In genomic region chr9:107583174-107583573, GRCm38 (mm10) we compare ENCODE assay signal across 24 mouse cellular contexts. TPM values are rescaled to one million over a fixed set of nuclear protein-coding genes. Genes with fewer than 3 reads are reported as not detected.
DNase-seq lines count a peak whose midpoint lies in the region; ATAC-seq and TF ChIP-seq lines count a peak whose summit lies in the region.
"Had no signal": no experiment of that assay in that cellular context is flagged by ENCODE, and none has a peak within 500 bp of the region (broad histone marks: within the 10 kb centered on the region; RNA-seq: fewer than 3 reads in every experiment).

No protein-coding gene starts in this region.

- no peak overlapping the region for H3K9ac ChIP-seq in hindbrain, embryonic 14.5 days
- H3K9ac ChIP-seq in liver, embryonic 12.5 days = no peak overlapping the region
- H3K9ac ChIP-seq in liver, embryonic 11.5 days (ENCODE audit: low read depth, low read length) = no peak overlapping the region
- H3K9ac ChIP-seq: forebrain, embryonic 13.5 days; forebrain, postnatal 0 days; heart, embryonic 13.5 days; hindbrain, embryonic 12.5 days had no signal

- peaks cover 87% of the 10 kb centered on the region for H3K4me1 ChIP-seq in erythroblast, embryonic 14.5 days (ENCODE audit: control insufficient read depth)
- peaks cover 65% of the 10 kb centered on the region for H3K4me1 ChIP-seq in hindbrain, embryonic 10.5 days (replicated peaks)
- H3K4me1 ChIP-seq in hindbrain, embryonic 14.5 days (replicated peaks; ENCODE audit: control insufficient read depth, insufficient read depth, low read length) = peaks cover 20% of the 10 kb centered on the region
- peaks cover 72% of the 10 kb centered on the region for H3K4me1 ChIP-seq in liver, embryonic 12.5 days
- peaks cover 27% of the 10 kb centered on the region for H3K4me1 ChIP-seq in liver, embryonic 11.5 days (replicated peaks; ENCODE audit: control insufficient read depth, insufficient read depth, low read length)
- H3K4me1 ChIP-seq in G1E (ENCODE audit: insufficient read depth, low read depth, low read length) = peaks cover 82% of the 10 kb centered on the region

- no peak for TF ChIP-seq CTCF in G1E (IDR thresholded peaks at IDR 0.05; ENCODE audit: low read depth, low read length)

- H3K27me3 ChIP-seq in erythroblast, embryonic 14.5 days (ENCODE audit: control insufficient read depth) = no peaks in the 10 kb centered on the region
- H3K27me3 ChIP-seq in hindbrain, embryonic 10.5 days (ENCODE audit: insufficient read depth, poor library complexity, severe bottlenecking) = no peaks in the 10 kb centered on the region
- H3K27me3 ChIP-seq in hindbrain, embryonic 14.5 days (ENCODE audit: control insufficient read depth, insufficient read depth, low read length) = no peaks in the 10 kb centered on the region
- H3K27me3 ChIP-seq in liver, embryonic 12.5 days (replicated peaks) = no peaks in the 10 kb centered on the region
- no peaks in the 10 kb centered on the region for H3K27me3 ChIP-seq in liver, embryonic 11.5 days (replicated peaks; ENCODE audit: control insufficient read depth, insufficient read depth, low read length)
- no peaks in the 10 kb centered on the region for H3K27me3 ChIP-seq in G1E (ENCODE audit: insufficient read depth, low read length)
- H3K27me3 ChIP-seq: forebrain, embryonic 13.5 days; heart, embryonic 13.5 days; hindbrain, embryonic 12.5 days; Patski had no signal

- 91% methylated on average over 14 of the region's 14 CpGs for WGBS in hindbrain, embryonic 10.5 days
- 92% methylated on average over 14 of the region's 14 CpGs for WGBS in hindbrain, embryonic 14.5 days
- WGBS in liver, embryonic 12.5 days (ENCODE audit: insufficient replicate concordance) = 88% methylated on average over 14 of the region's 14 CpGs
- WGBS in liver, embryonic 11.5 days = 89% methylated on average over 14 of the region's 14 CpGs

- H3K36me3 ChIP-seq in erythroblast, embryonic 14.5 days (ENCODE audit: control insufficient read depth) = peaks cover 59% of the 10 kb centered on the region
- H3K36me3 ChIP-seq in hindbrain, embryonic 10.5 days = peaks cover 19% of the 10 kb centered on the region
- H3K36me3 ChIP-seq in hindbrain, embryonic 14.5 days (replicated peaks; ENCODE audit: control insufficient read depth, insufficient read depth) = no peaks in the 10 kb centered on the region
- H3K36me3 ChIP-seq in liver, embryonic 12.5 days = peaks cover 30% of the 10 kb centered on the region
- peaks cover 7% of the 10 kb centered on the region; the same call in 1 of the 2 replicates for H3K36me3 ChIP-seq in liver, embryonic 11.5 days (ENCODE audit: control insufficient read depth, insufficient read depth, low read length)
- peaks cover 52% of the 10 kb centered on the region for H3K36me3 ChIP-seq in G1E (replicated peaks)

- H3K4me2 ChIP-seq in hindbrain, embryonic 14.5 days (replicated peaks) = no peak overlapping the region
- H3K4me2 ChIP-seq in liver, embryonic 12.5 days = no peak overlapping the region
- no peak overlapping the region for H3K4me2 ChIP-seq in liver, embryonic 11.5 days
- H3K4me2 ChIP-seq: forebrain, embryonic 13.5 days; heart, embryonic 13.5 days; hindbrain, embryonic 12.5 days had no signal

- H3K27ac ChIP-seq in hindbrain, embryonic 10.5 days = 0 out of 2 replicates have a peak overlapping the region, but pooled peaks have one; percentile 3
- H3K27ac ChIP-seq in hindbrain, embryonic 14.5 days = no peak overlapping the region
- H3K27ac ChIP-seq in liver, embryonic 12.5 days = peak overlapping the region; percentile 95
- no peak overlapping the region for H3K27ac ChIP-seq in liver, embryonic 11.5 days (ENCODE audit: low read depth, low read length)
- H3K27ac ChIP-seq: forebrain, embryonic 13.5 days; heart, embryonic 10.5 days; heart, embryonic 13.5 days; hindbrain, embryonic 12.5 days had no signal

- H3K4me3 ChIP-seq in erythroblast, embryonic 14.5 days (replicated peaks) = peak overlapping the region; percentile 1
- no peak overlapping the region; the same call in 1 of the 2 replicates for H3K4me3 ChIP-seq in hindbrain, embryonic 10.5 days
- H3K4me3 ChIP-seq in hindbrain, embryonic 14.5 days (replicated peaks; ENCODE audit: low read length) = no peak overlapping the region
- H3K4me3 ChIP-seq in liver, embryonic 12.5 days = no peak overlapping the region
- no peak overlapping the region for H3K4me3 ChIP-seq in liver, embryonic 11.5 days (ENCODE audit: low read depth, low read length)
- H3K4me3 ChIP-seq in G1E (ENCODE audit: low read depth, low read length) = peak overlapping the region; percentile 83; the same call in 1 of the 2 replicates
- H3K4me3 ChIP-seq: forebrain, embryonic 13.5 days; gastrocnemius, adult 2 months; heart, embryonic 10.5 days; heart, embryonic 13.5 days; hindbrain, embryonic 12.5 days had no signal

- no peak for ATAC-seq in erythroblast, adult 5-6 weeks (replicated peaks; ENCODE audit: low FRiP score, poor library complexity, severe bottlenecking)
- no peak for ATAC-seq in hindbrain, embryonic 14.5 days (ENCODE audit: low FRiP score)
- no peak for ATAC-seq in liver, embryonic 12.5 days
- ATAC-seq in liver, embryonic 11.5 days (replicated peaks; ENCODE audit: low FRiP score) = no peak
- no peak for ATAC-seq in G1E (ENCODE audit: extremely low read depth, insufficient number of reproducible peaks, low FRiP score, poor library complexity, severe bottlenecking)
- ATAC-seq: forebrain, embryonic 13.5 days; forebrain, postnatal 0 days; hindbrain, embryonic 16.5 days; Patski had no signal

- DNase-seq in hindbrain, embryonic 10.5 days (ENCODE audit: low spot score) = no peak
- DNase-seq in hindbrain, embryonic 14.5 days (ENCODE audit: low spot score) = no peak
- DNase-seq in liver, embryonic 11.5 days (ENCODE audit: low spot score) = no peak
- no peak for DNase-seq in G1E (ENCODE audit: low spot score)
- DNase-seq in ovary, postnatal 10 days (ENCODE audit: low spot score) = no peak
- DNase-seq: adrenal gland, postnatal 10 days; adrenal gland, postnatal 36 days; cerebellum, adult 9-10 months; cerebellum, postnatal 14 days; forebrain, postnatal 0 days; gastrocnemius, adult 2 months; gastrocnemius, postnatal 14 days; heart, adult 18-20 months; heart, postnatal 14 days; heart, postnatal 4 days had no signal

- H3K9me3 ChIP-seq in erythroblast, embryonic 14.5 days (ENCODE audit: control insufficient read depth, low read length) = no peaks in the 10 kb centered on the region
- no peaks in the 10 kb centered on the region for H3K9me3 ChIP-seq in hindbrain, embryonic 10.5 days
- H3K9me3 ChIP-seq in hindbrain, embryonic 14.5 days (ENCODE audit: control insufficient read depth, low read length) = no peaks in the 10 kb centered on the region
- H3K9me3 ChIP-seq in liver, embryonic 12.5 days (replicated peaks) = no peaks in the 10 kb centered on the region
- H3K9me3 ChIP-seq in liver, embryonic 11.5 days (ENCODE audit: control insufficient read depth, low read length) = no peaks in the 10 kb centered on the region
- no peaks in the 10 kb centered on the region for H3K9me3 ChIP-seq in G1E (replicated peaks)
- H3K9me3 ChIP-seq: forebrain, embryonic 13.5 days; heart, embryonic 10.5 days; heart, embryonic 13.5 days; hindbrain, embryonic 12.5 days had no signal

RNA-seq across cellular contexts. Expression of gene Hyal3, which starts 2.6 kb away (rescaled TPM):
- 0.34 TPM in 1 of 2 replicates, not detected in the other for polyA plus RNA-seq in erythroblast, embryonic 14.5 days (2012)
- 2.3 and 2.9 TPM in 2 replicates for total RNA-seq in erythroblast, adult 5-6 weeks (2015; ENCODE audit: low replicate concordance)
- total RNA-seq in erythroblast, adult 5-6 weeks (2017; ENCODE audit: low replicate concordance) = 1.1 and 1.4 TPM in 2 replicates
- 0.41 and 0.77 TPM in 2 replicates for polyA plus RNA-seq in hindbrain, embryonic 10.5 days (2016; fragmentation: Nextera tagmentation; extraction: Ambion mirVana)
- polyA plus RNA-seq in hindbrain, embryonic 14.5 days (2014; fragmentation: Nextera tagmentation; extraction: Ambion mirVana) = 0.96 and 1.2 TPM in 2 replicates
- 0.99 and 1.2 TPM in 2 replicates for polyA plus RNA-seq in liver, embryonic 12.5 days (2016; fragmentation: Nextera tagmentation; extraction: Ambion mirVana)
- polyA plus RNA-seq in liver, embryonic 11.5 days (2014; fragmentation: Nextera tagmentation; extraction: Ambion mirVana) = 1.0 and 1.5 TPM in 2 replicates
- total RNA-seq in G1E (2014; fragmentation: Nextera tagmentation) (4.6 and 7.7 TPM in 2 replicates), G1E (2017) (1.1 and 1.4 TPM in 2 replicates)
- polyA plus RNA-seq in G1E (2012) = 0.29 and 0.53 TPM in 2 replicates

RNA-seq across cellular contexts. Expression of gene Ifrd2, which starts 4.3 kb away (rescaled TPM):
- polyA plus RNA-seq in erythroblast, embryonic 14.5 days (2012) = 79.9 and 91.3 TPM in 2 replicates
- total RNA-seq in erythroblast, adult 5-6 weeks (2015; ENCODE audit: low replicate concordance) = 207 and 270 TPM in 2 replicates
- total RNA-seq in erythroblast, adult 5-6 weeks (2017; ENCODE audit: low replicate concordance) = 204 and 217 TPM in 2 replicates
- 41.1 and 54.1 TPM in 2 replicates for polyA plus RNA-seq in hindbrain, embryonic 10.5 days (2016; fragmentation: Nextera tagmentation; extraction: Ambion mirVana)
- polyA plus RNA-seq in hindbrain, embryonic 14.5 days (2014; fragmentation: Nextera tagmentation; extraction: Ambion mirVana) = 11.2 and 16.5 TPM in 2 replicates
- polyA plus RNA-seq in liver, embryonic 12.5 days (2016; fragmentation: Nextera tagmentation; extraction: Ambion mirVana) = 171 TPM in 2 replicates
- 219 and 230 TPM in 2 replicates for polyA plus RNA-seq in liver, embryonic 11.5 days (2014; fragmentation: Nextera tagmentation; extraction: Ambion mirVana)
- total RNA-seq in G1E (2014; fragmentation: Nextera tagmentation) (178 and 183 TPM in 2 replicates), G1E (2017) (76.0 and 76.7 TPM in 2 replicates)
- polyA plus RNA-seq in G1E (2012) = 153 and 156 TPM in 2 replicates

RNA-seq across cellular contexts. Expression of gene Naa80, which starts 4.5 kb away (rescaled TPM):
- polyA plus RNA-seq in erythroblast, embryonic 14.5 days (2012) = 10.1 and 11.4 TPM in 2 replicates
- 13.4 and 20.2 TPM in 2 replicates for total RNA-seq in erythroblast, adult 5-6 weeks (2015; ENCODE audit: low replicate concordance)
- 9.5 and 17.9 TPM in 2 replicates for total RNA-seq in erythroblast, adult 5-6 weeks (2017; ENCODE audit: low replicate concordance)
- polyA plus RNA-seq in hindbrain, embryonic 10.5 days (2016; fragmentation: Nextera tagmentation; extraction: Ambion mirVana) = 19.2 and 20.8 TPM in 2 replicates
- polyA plus RNA-seq in hindbrain, embryonic 14.5 days (2014; fragmentation: Nextera tagmentation; extraction: Ambion mirVana) = 14.4 and 16.4 TPM in 2 replicates
- polyA plus RNA-seq in liver, embryonic 12.5 days (2016; fragmentation: Nextera tagmentation; extraction: Ambion mirVana) = 12.5 and 12.9 TPM in 2 replicates
- 20.5 and 20.7 TPM in 2 replicates for polyA plus RNA-seq in liver, embryonic 11.5 days (2014; fragmentation: Nextera tagmentation; extraction: Ambion mirVana)
- 17.1 and 17.4 TPM in 2 replicates for total RNA-seq in G1E (2014; fragmentation: Nextera tagmentation)
- 13.1 and 14.6 TPM in 2 replicates for total RNA-seq in G1E (2017)
- polyA plus RNA-seq in G1E (2012) = 53.5 and 53.8 TPM in 2 replicates

RNA-seq across cellular contexts. Expression of gene Hyal1, which starts 6.4 kb away (rescaled TPM):
- 0.53 and 0.54 TPM in 2 replicates for polyA plus RNA-seq in erythroblast, embryonic 14.5 days (2012)
- 2.7 and 9.8 TPM in 2 replicates for total RNA-seq in erythroblast, adult 5-6 weeks (2015; ENCODE audit: low replicate concordance)
- total RNA-seq in erythroblast, adult 5-6 weeks (2017; ENCODE audit: low replicate concordance) = 4.2 and 7.4 TPM in 2 replicates
- 6.6 and 8.4 TPM in 2 replicates for polyA plus RNA-seq in hindbrain, embryonic 10.5 days (2016; fragmentation: Nextera tagmentation; extraction: Ambion mirVana)
- 3.1 and 4.9 TPM in 2 replicates for polyA plus RNA-seq in hindbrain, embryonic 14.5 days (2014; fragmentation: Nextera tagmentation; extraction: Ambion mirVana)
- 3.6 and 3.9 TPM in 2 replicates for polyA plus RNA-seq in liver, embryonic 12.5 days (2016; fragmentation: Nextera tagmentation; extraction: Ambion mirVana)
- polyA plus RNA-seq in liver, embryonic 11.5 days (2014; fragmentation: Nextera tagmentation; extraction: Ambion mirVana) = 4.2 and 4.6 TPM in 2 replicates
- total RNA-seq in G1E (2014; fragmentation: Nextera tagmentation) (6.6 and 7.3 TPM in 2 replicates), G1E (2017) (1.9 and 2.3 TPM in 2 replicates)
- 1.4 and 2.2 TPM in 2 replicates for polyA plus RNA-seq in G1E (2012)

RNA-seq across cellular contexts. Expression of gene Hyal2, which starts 15.4 kb away (rescaled TPM):
- 4.1 and 5.4 TPM in 2 replicates for polyA plus RNA-seq in erythroblast, embryonic 14.5 days (2012)
- 1.9 and 2.7 TPM in 2 replicates for total RNA-seq in erythroblast, adult 5-6 weeks (2015; ENCODE audit: low replicate concordance)
- total RNA-seq in erythroblast, adult 5-6 weeks (2017; ENCODE audit: low replicate concordance) = 3.9 and 4.9 TPM in 2 replicates
- 134 and 135 TPM in 2 replicates for polyA plus RNA-seq in hindbrain, embryonic 10.5 days (2016; fragmentation: Nextera tagmentation; extraction: Ambion mirVana)
- polyA plus RNA-seq in hindbrain, embryonic 14.5 days (2014; fragmentation: Nextera tagmentation; extraction: Ambion mirVana) = 71.7 and 76.6 TPM in 2 replicates
- 53.9 and 57.6 TPM in 2 replicates for polyA plus RNA-seq in liver, embryonic 12.5 days (2016; fragmentation: Nextera tagmentation; extraction: Ambion mirVana)
- 89.7 and 92.5 TPM in 2 replicates for polyA plus RNA-seq in liver, embryonic 11.5 days (2014; fragmentation: Nextera tagmentation; extraction: Ambion mirVana)
- total RNA-seq in G1E (2014; fragmentation: Nextera tagmentation) (11.7 and 16.8 TPM in 2 replicates), G1E (2017) (4.2 and 5.5 TPM in 2 replicates)
- polyA plus RNA-seq in G1E (2012) = 28.9 and 33.9 TPM in 2 replicates

Comparison
In these comparisons a context has a peak if more than half of its experiments do, and no peak if none do; other contexts are left out.
1. H3K27ac ChIP-seq: peak in hindbrain, embryonic 10.5 days (single experiment) and liver, embryonic 12.5 days (single experiment); none in hindbrain, embryonic 14.5 days (single experiment) and liver, embryonic 11.5 days (single experiment).
2. H3K4me3 ChIP-seq: peak in erythroblast, embryonic 14.5 days (single experiment) and G1E (single experiment); none in hindbrain, embryonic 10.5 days (single experiment), hindbrain, embryonic 14.5 days (single experiment), liver, embryonic 12.5 days (single experiment) and liver, embryonic 11.5 days (single experiment).